Mouse (Mus musculus) kidney, embryonic 16.5 days (tissue): Measurements from ENCODE around the gene Ostf1. TPM values are rescaled to one million over a fixed set of nuclear protein-coding genes. Genes with fewer than 3 reads are reported as not detected.
"Not testable (repeated sequence)": the region's sequence is repeated elsewhere in the genome, so short reads cannot be mapped to it uniquely, and the experiment has no call there.

Experiments
- ATAC-seq: fragments of 200-750 bp; cut with Nextera tagmentation; 2 replicates; pipeline ENCODE4 v1.8.0; 2017; ENCODE audit warnings: moderate TSS enrichment; ENCODE audit not compliant: low FRiP score, low TSS enrichment
- H3K27ac ChIP-seq: fragments of 300-500 bp; sonication (generic); 2 replicates; pipeline ENCODE4 v1.5.1; 2014; ENCODE audit warnings: low read length
- H3K27me3 ChIP-seq: fragments of 300-500 bp; sonication (generic); 2 replicates; pipeline ENCODE4 v1.6.1; 2014; ENCODE audit warnings: low read length, control low read depth, mixed read lengths; ENCODE audit not compliant: insufficient read depth
- H3K36me3 ChIP-seq: fragments of 300-500 bp; sonication (generic); 2 replicates; pipeline ENCODE4 v1.6.1; 2014; ENCODE audit warnings: low read length, control low read depth, mixed read lengths; ENCODE audit not compliant: insufficient read depth
- H3K4me1 ChIP-seq: fragments of 300-500 bp; sonication (generic); 2 replicates; pipeline ENCODE4 v1.6.1; 2014; ENCODE audit warnings: low read length, control low read depth, mixed read lengths; ENCODE audit not compliant: insufficient read depth
- H3K4me2 ChIP-seq: fragments of 300-500 bp; sonication (generic); replicated peaks from 2 replicates; pipeline ENCODE4 v1.6.1; 2014; ENCODE audit warnings: low read depth, low read length
- H3K4me3 ChIP-seq: fragments of 300-500 bp; sonication (generic); 2 replicates; pipeline ENCODE4 v1.5.1; 2014; ENCODE audit warnings: mild to moderate bottlenecking, low read length
- H3K9ac ChIP-seq: fragments of 300-500 bp; sonication (generic); replicated peaks from 2 replicates; pipeline ENCODE4 v1.6.1; 2014; ENCODE audit warnings: low read length
- H3K9me3 ChIP-seq: fragments of 300-500 bp; sonication (generic); 2 replicates; pipeline ENCODE4 v1.6.1; 2016; ENCODE audit warnings: low read length, control low read depth
- WGBS: fragments of 180-500 bp; shearing (Covaris S2); extraction: QIAGEN DNeasy Blood & Tissue Kit; methylation state at CpG from one replicate; pipeline ENCODE4 v1.1.7; 2014; 5-methylcytosine and 5-hydroxymethylcytosine counted together
- polyA plus RNA-seq: library from polyadenylated mRNA; unstranded; fragments of >200 nt; fragmentation: Nextera tagmentation; extraction: Ambion mirVana; gene quantifications from 2 replicates; pipeline ENCODE4 v1.2.1, GENCODE M21; 2015

Ostf1 gene
- polyA plus RNA-seq, 1 experiment from 2014 or later: 150 TPM

GRCm38 (mm10) chr19:18593722-18594121 lies 37.9 kb downstream of the Ostf1 start:
- peaks cover 7% of the 10 kb centered on the region; the same call in 1 of the 2 replicates for H3K36me3 ChIP-seq
- H3K9me3 ChIP-seq: no peaks in the 10 kb centered on the region
- H3K4me2 ChIP-seq: no peak overlapping the region
- H3K9ac ChIP-seq: no peak overlapping the region
- no peak overlapping the region for H3K27ac ChIP-seq
- no peak overlapping the region for H3K4me3 ChIP-seq
- no peaks in the 10 kb centered on the region for H3K27me3 ChIP-seq
- WGBS: 59% methylated on average over 10 of the region's 10 CpGs
- H3K4me1 ChIP-seq: peaks cover 38% of the 10 kb centered on the region
- ATAC-seq: 0 out of 2 replicates have a peak, but pooled peaks have one; percentile 43

DNA sequence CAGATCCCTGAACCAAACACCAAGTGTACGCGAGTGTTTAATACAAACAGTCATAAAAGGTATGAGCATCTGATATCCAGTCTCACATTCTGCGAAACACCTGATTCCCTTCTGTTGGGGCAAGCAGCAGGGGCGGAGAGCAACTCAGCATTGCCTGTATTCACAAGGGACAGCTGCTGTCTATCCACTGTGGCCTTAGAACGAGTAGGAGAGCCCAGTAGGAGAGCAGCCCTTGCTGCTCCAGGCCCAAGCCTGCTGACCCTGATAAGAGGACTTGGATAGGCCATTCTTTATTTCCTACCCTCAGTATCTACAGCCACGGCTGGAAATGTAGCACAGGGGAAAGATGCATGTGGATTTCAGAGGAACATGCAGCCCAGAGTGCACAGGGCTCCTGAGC lies 38.7 kb downstream of the Ostf1 start:
- H3K4me1 ChIP-seq: peaks cover 38% of the 10 kb centered on the region
- peak overlapping the region; percentile 57 for H3K27ac ChIP-seq
- no peak overlapping the region for H3K9ac ChIP-seq
- no peaks in the 10 kb centered on the region for H3K27me3 ChIP-seq
- peak; percentile 48 for ATAC-seq
- H3K4me2 ChIP-seq: no peak overlapping the region
- H3K9me3 ChIP-seq: no peaks in the 10 kb centered on the region
- no peak overlapping the region for H3K4me3 ChIP-seq
- WGBS: 34% methylated on average over 6 of the region's 6 CpGs
- peaks cover 10% of the 10 kb centered on the region; the same call in 1 of the 2 replicates for H3K36me3 ChIP-seq

- H3K4me3 ChIP-seq: no peak overlapping the region
- H3K36me3 ChIP-seq: peaks cover 12% of the 10 kb centered on the region; the same call in 1 of the 2 replicates
- H3K9ac ChIP-seq: no peak overlapping the region
- no peaks in the 10 kb centered on the region for H3K27me3 ChIP-seq
- peaks cover 49% of the 10 kb centered on the region for H3K4me1 ChIP-seq
- H3K9me3 ChIP-seq: no peaks in the 10 kb centered on the region
- H3K27ac ChIP-seq: peak overlapping the region; percentile 72
- H3K4me2 ChIP-seq: no peak overlapping the region
- ATAC-seq: 0 out of 2 replicates have a peak, but pooled peaks have one; percentile 16
- WGBS: 48% methylated on average over 5 of the region's 5 CpGs
Measured at GRCm38 (mm10) chr19:18590942-18591354, 40.7 kb downstream of the Ostf1 start.

GRCm38 (mm10) chr19:18590234-18590633 lies 41.4 kb downstream of the Ostf1 start:
- ATAC-seq: 0 out of 2 replicates have a peak, but pooled peaks have one; percentile 21
- Histone ChIP-seq H3K4me1 (peaks cover 49% of the 10 kb centered on the region), H3K9me3 (no peaks in the 10 kb centered on the region), H3K4me2 (no peak overlapping the region), H3K9ac (no peak overlapping the region), H3K36me3 (peaks cover 19% of the 10 kb centered on the region; the same call in 1 of the 2 replicates), H3K27me3 (no peaks in the 10 kb centered on the region), H3K4me3 (no peak overlapping the region), H3K27ac (0 out of 2 replicates have a peak overlapping the region, but pooled peaks have one; percentile 28)
- 37% methylated on average over 5 of the region's 5 CpGs for WGBS

DNA sequence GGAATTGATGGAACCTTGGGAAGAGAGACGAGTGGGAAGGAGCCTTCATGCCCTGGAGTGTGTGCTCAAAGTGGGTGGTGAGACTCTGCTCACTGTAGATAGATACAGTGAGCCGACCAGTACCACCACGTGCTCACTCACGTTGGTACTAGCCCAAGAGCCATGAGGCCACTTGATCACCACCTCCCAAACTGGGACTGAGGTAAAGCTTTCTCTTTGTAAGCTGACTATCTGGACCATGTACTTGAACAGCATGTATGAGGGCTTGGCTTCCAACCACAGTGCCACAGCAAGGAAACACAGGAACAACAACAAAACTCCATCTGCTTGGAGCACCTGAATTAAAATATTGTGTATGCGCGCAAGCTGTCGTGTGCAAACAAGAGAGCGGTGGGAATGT lies 42.3 kb downstream of the Ostf1 start:
- H3K4me3 ChIP-seq: no peak overlapping the region
- no peaks in the 10 kb centered on the region for H3K27me3 ChIP-seq
- H3K4me2 ChIP-seq: no peak overlapping the region
- peaks cover 49% of the 10 kb centered on the region for H3K4me1 ChIP-seq
- no peak overlapping the region for H3K27ac ChIP-seq
- peaks cover 26% of the 10 kb centered on the region for H3K36me3 ChIP-seq
- 94% methylated on average over 8 of the region's 8 CpGs for WGBS
- H3K9ac ChIP-seq: no peak overlapping the region
- ATAC-seq: no peak
- no peaks in the 10 kb centered on the region for H3K9me3 ChIP-seq

- not testable (repeated sequence) for ATAC-seq, H3K27me3 ChIP-seq
Measured at GRCm38 (mm10) chr19:18588801-18589200, 42.8 kb downstream of the Ostf1 start.

GRCm38 (mm10) chr19:18588243-18588642 lies 43.4 kb downstream of the Ostf1 start:
- no peak overlapping the region for H3K4me2 ChIP-seq
- H3K27me3 ChIP-seq: no peaks in the 10 kb centered on the region
- peaks cover 31% of the 10 kb centered on the region for H3K36me3 ChIP-seq
- no peak for ATAC-seq
- H3K4me1 ChIP-seq: peaks cover 42% of the 10 kb centered on the region
- no peak overlapping the region for H3K27ac ChIP-seq
- H3K9me3 ChIP-seq: no peaks in the 10 kb centered on the region
- 96% methylated on average over 1 of the region's 1 CpGs for WGBS
- no peak overlapping the region for H3K4me3 ChIP-seq
- no peak overlapping the region for H3K9ac ChIP-seq

More at GRCm38 (mm10) chr19:18588801-18589200, 42.8 kb downstream of the Ostf1 start:
- H3K9me3 ChIP-seq, H3K27ac ChIP-seq, H3K4me2 ChIP-seq, H3K9ac ChIP-seq, H3K4me3 ChIP-seq: not testable (repeated sequence)
- peaks cover 28% of the 10 kb centered on the region for H3K36me3 ChIP-seq
- WGBS: 96% methylated on average over 10 of the region's 10 CpGs
- H3K4me1 ChIP-seq: peaks cover 48% of the 10 kb centered on the region

DNA sequence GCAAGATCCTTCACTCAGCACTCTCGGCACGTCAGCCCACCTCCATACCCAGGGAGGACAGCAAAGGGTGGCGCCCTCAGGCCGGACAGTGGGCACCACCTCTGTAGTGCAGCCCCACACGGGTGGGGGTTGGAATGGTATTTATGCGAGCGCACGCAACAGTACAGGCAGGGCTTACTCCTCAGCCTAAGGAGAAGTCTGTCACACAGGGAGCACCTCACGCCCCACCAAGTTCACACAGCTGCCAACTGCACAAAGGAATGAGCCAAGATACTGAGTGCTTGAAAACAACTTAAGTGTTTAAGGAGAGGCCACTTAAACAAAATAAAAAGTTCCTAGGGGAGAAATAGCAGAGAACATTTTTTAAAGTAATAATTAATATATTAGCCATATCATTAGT lies 44.5 kb downstream of the Ostf1 start:
- H3K36me3 ChIP-seq: peaks cover 31% of the 10 kb centered on the region
- H3K4me1 ChIP-seq: peaks cover 31% of the 10 kb centered on the region
- WGBS: 73% methylated on average over 9 of the region's 9 CpGs
- peak; percentile 72 for ATAC-seq
- H3K4me3 ChIP-seq: no peak overlapping the region
- H3K27me3 ChIP-seq: no peaks in the 10 kb centered on the region
- no peak overlapping the region for H3K9ac ChIP-seq
- H3K27ac ChIP-seq: peak overlapping the region; percentile 58; the same call in 1 of the 2 replicates
- no peaks in the 10 kb centered on the region for H3K9me3 ChIP-seq
- no peak overlapping the region for H3K4me2 ChIP-seq

DNA sequence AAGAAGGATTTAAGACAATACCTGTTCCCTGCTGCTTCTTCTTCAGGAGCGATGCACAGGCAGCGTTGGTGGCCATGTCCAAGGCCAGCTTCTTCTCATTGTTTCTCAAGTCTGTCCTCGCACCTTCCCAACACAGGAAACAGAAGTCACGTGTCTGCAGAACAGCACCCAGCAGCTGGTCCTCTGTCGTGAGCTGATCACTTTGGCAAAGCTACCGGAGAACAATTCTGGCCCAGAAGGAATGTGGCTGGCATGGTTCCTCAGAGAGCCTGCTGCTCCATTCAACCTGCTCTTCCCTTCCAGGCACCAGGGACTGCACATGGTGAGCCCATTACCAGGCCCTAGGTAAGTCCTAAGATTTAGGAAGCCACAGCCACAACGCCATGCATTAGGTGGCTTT lies 47.0 kb downstream of the Ostf1 start:
- peaks cover 11% of the 10 kb centered on the region; the same call in 1 of the 2 replicates for H3K4me1 ChIP-seq
- no peaks in the 10 kb centered on the region for H3K9me3 ChIP-seq
- no peak overlapping the region for H3K4me2 ChIP-seq
- H3K27ac ChIP-seq: no peak overlapping the region
- 94% methylated on average over 7 of the region's 7 CpGs for WGBS
- H3K36me3 ChIP-seq: peaks cover 33% of the 10 kb centered on the region
- ATAC-seq: no peak
- no peak overlapping the region for H3K4me3 ChIP-seq
- no peak overlapping the region for H3K9ac ChIP-seq
- H3K27me3 ChIP-seq: no peaks in the 10 kb centered on the region

DNA sequence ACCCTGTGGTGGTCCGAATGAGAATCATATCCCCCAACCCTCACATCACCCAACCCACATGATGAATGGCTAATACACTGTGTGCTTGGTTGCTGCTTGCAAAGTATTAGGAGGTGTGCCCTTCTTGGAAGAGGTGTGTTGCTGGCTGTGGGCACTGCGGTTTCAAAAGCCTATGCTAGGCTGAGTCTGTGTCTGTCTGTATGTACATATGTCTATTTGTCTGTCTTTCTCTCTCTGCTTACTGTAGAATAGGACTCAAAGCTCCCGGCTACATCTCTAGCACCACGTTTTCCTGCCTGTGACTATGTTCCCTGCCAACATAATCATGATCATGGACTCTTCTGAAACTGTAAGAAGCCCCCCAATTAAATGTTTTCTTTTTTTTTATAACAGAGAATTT lies 47.9 kb downstream of the Ostf1 start:
- Histone ChIP-seq H3K9me3 (no peaks in the 10 kb centered on the region), H3K27ac (no peak overlapping the region), H3K4me3 (no peak overlapping the region), H3K4me2 (no peak overlapping the region), H3K36me3 (peaks cover 28% of the 10 kb centered on the region), H3K4me1 (peaks cover 16% of the 10 kb centered on the region), H3K9ac (no peak overlapping the region), H3K27me3 (no peaks in the 10 kb centered on the region)
- no peak for ATAC-seq
- 95% methylated on average over 4 of the region's 4 CpGs for WGBS
